ENCODE assay signal across 7 mouse cellular contexts in the genomic region with DNA sequence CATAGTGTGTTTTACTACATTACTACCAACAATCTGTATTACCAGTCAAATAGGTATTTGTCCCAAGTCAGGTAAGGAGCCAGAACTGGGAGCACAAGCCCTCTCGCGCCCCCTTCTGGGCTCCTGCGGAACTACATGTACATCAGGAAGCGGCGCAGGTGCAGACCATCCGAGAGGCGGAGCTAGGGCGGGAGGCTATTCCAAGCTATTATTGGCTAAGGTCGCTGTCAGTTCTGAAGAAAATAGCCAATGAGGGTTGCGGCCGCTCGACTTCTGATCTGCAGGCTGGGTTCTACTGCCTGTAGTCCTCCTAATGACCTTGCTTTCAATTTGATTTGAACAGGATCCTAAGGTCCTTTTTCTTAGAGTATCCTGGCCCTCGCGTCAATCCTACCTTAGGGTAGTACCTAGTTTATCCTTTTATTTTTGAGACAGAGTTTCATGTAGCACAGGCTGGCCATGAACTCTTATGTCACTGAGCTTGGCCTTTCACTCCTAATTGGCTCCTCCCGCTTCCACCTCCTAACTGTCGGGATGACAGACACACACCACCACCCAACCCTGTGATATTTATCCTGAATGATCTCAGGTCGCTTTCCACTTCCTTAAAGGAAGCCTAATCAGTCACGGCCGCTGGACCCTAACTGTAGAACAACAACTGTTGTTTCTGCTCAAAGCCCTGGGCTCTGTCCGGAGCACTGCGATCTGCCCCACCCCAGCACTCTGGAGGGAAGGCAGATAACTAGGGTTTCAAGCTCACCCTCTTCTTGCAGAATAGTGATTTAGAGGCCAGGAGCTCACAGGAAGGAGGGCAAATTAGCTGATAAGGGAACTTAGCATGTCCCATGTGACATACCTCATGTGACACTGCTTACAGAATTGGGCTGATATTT. TPM values are rescaled to one million over a fixed set of nuclear protein-coding genes. Genes with fewer than 3 reads are reported as not detected.
DNase-seq lines count a peak whose midpoint lies in the region; ATAC-seq and TF ChIP-seq lines count a peak whose summit lies in the region.

No protein-coding gene starts in this region.

- no peak overlapping the region for H3K9ac ChIP-seq in embryonic facial prominence, embryonic 13.5 days
- peak overlapping the region; percentile 49 for H3K9ac ChIP-seq in heart, adult 2 months (ENCODE audit: low read depth, low read length)
- no peak overlapping the region for H3K9ac ChIP-seq in limb, embryonic 13.5 days
- H3K9ac ChIP-seq in midbrain, embryonic 16.5 days (ENCODE audit: low read depth, low read length): no peak overlapping the region

- intact Hi-C loops in heart, adult 2 months (cut with DNase I): loop anchor here (2.0 to 5.0 kb wide), 4 partner anchors 68 to 136 kb away; partner anchors contain the start of genes Ap1m2 and Cdkn2d

- peak; percentile 54; the same call in 1 of the 2 replicates for ATAC-seq in embryonic facial prominence, embryonic 13.5 days (ENCODE audit: insufficient number of reproducible peaks, insufficient read depth, low FRiP score, low TSS enrichment, low read depth)
- peak; percentile 80 for ATAC-seq in limb, embryonic 13.5 days (ENCODE audit: low FRiP score, low read depth)
- ATAC-seq in midbrain, embryonic 16.5 days: peak; percentile 92

- 0 out of 2 replicates have a peak, but pooled peaks cover 6% of the 10 kb centered on the region for H3K27me3 ChIP-seq in embryonic facial prominence, embryonic 13.5 days
- H3K27me3 ChIP-seq in heart, adult 2 months (ENCODE audit: control insufficient read depth, insufficient read depth, low read length): no peaks in the 10 kb centered on the region
- no peaks in the 10 kb centered on the region for H3K27me3 ChIP-seq in limb, embryonic 13.5 days
- no peaks in the 10 kb centered on the region for H3K27me3 ChIP-seq in midbrain, embryonic 16.5 days (ENCODE audit: control insufficient read depth, insufficient read depth, low read depth, low read length)

- 0 out of 2 replicates have a peak, but pooled peaks have one; percentile 45 for TF ChIP-seq EP300 in heart, adult 2 months (IDR thresholded peaks at IDR 0.05; ENCODE audit: insufficient read depth, low read depth, low read length)

- H3K36me3 ChIP-seq in embryonic facial prominence, embryonic 13.5 days: no peaks in the 10 kb centered on the region
- no peaks in the 10 kb centered on the region for H3K36me3 ChIP-seq in heart, adult 2 months (ENCODE audit: control insufficient read depth, insufficient read depth, low read length)
- no peaks in the 10 kb centered on the region for H3K36me3 ChIP-seq in limb, embryonic 13.5 days
- no peaks in the 10 kb centered on the region for H3K36me3 ChIP-seq in midbrain, embryonic 16.5 days (ENCODE audit: control insufficient read depth, insufficient read depth, low read length)

- H3K4me3 ChIP-seq in embryonic facial prominence, embryonic 13.5 days: peak overlapping the region; percentile 23
- peak overlapping the region; percentile 43 for H3K4me3 ChIP-seq in heart, adult 2 months
- H3K4me3 ChIP-seq in limb, embryonic 13.5 days: peak overlapping the region; percentile 14
- peak overlapping the region; percentile 26 for H3K4me3 ChIP-seq in midbrain, embryonic 16.5 days (ENCODE audit: low read depth, low read length)

- no peak overlapping the region for H3K27ac ChIP-seq in embryonic facial prominence, embryonic 13.5 days
- H3K27ac ChIP-seq in heart, adult 2 months: peak overlapping the region; percentile 75
- no peak overlapping the region for H3K27ac ChIP-seq in limb, embryonic 13.5 days
- no peak overlapping the region for H3K27ac ChIP-seq in midbrain, embryonic 16.5 days (ENCODE audit: low read length)

- 11% methylated on average over 21 of the region's 21 CpGs for WGBS in embryonic facial prominence, embryonic 13.5 days
- WGBS in heart, adult 2 months: 3% methylated on average over 21 of the region's 21 CpGs
- 16% methylated on average over 21 of the region's 21 CpGs for WGBS in limb, embryonic 13.5 days
- 16% methylated on average over 21 of the region's 21 CpGs for WGBS in midbrain, embryonic 16.5 days

- H3K4me2 ChIP-seq in embryonic facial prominence, embryonic 13.5 days: peak overlapping the region; percentile 53
- peak overlapping the region; percentile 43 for H3K4me2 ChIP-seq in limb, embryonic 13.5 days (replicated peaks)
- H3K4me2 ChIP-seq in midbrain, embryonic 16.5 days (ENCODE audit: low read length): peak overlapping the region; percentile 56

- H3K79me2 ChIP-seq in heart, adult 2 months (replicated peaks; ENCODE audit: control insufficient read depth, insufficient read depth, low read length): no peaks in the 10 kb centered on the region

- H3K9me3 ChIP-seq in embryonic facial prominence, embryonic 13.5 days: no peaks in the 10 kb centered on the region
- H3K9me3 ChIP-seq in limb, embryonic 13.5 days: no peaks in the 10 kb centered on the region
- H3K9me3 ChIP-seq in midbrain, embryonic 16.5 days (replicated peaks; ENCODE audit: control insufficient read depth, low read length, poor library complexity, severe bottlenecking): no peaks in the 10 kb centered on the region

- peak; percentile 99; the same call in 1 of the 2 replicates for TF ChIP-seq CTCF in heart, adult 2 months (IDR thresholded peaks at IDR 0.05)

- TF ChIP-seq POLR2A in heart, adult 2 months (IDR thresholded peaks at IDR 0.05; ENCODE audit: insufficient read depth, low read depth, low read length): peak; percentile 62

- peak; percentile 93 to 94 for DNase-seq in adrenal gland, postnatal 36 days
- peak; percentile 90 to 91 for DNase-seq in heart, adult 2 months
- DNase-seq in kidney, adult 8-10 months: peak; percentile 96 to 98
- peak; percentile 94 for DNase-seq in spleen, postnatal 10 days (ENCODE audit: low spot score in 2 of 2)

- H3K4me1 ChIP-seq in embryonic facial prominence, embryonic 13.5 days: peaks cover 13% of the 10 kb centered on the region
- H3K4me1 ChIP-seq in heart, adult 2 months (ENCODE audit: control insufficient read depth, insufficient read depth, low read length): peaks cover 4% of the 10 kb centered on the region; the same call in 1 of the 2 replicates
- H3K4me1 ChIP-seq in limb, embryonic 13.5 days: peaks cover 13% of the 10 kb centered on the region
- H3K4me1 ChIP-seq in midbrain, embryonic 16.5 days (ENCODE audit: control insufficient read depth, insufficient read depth, low read length): peaks cover 10% of the 10 kb centered on the region

RNA-seq across cellular contexts. Expression of gene Keap1, which starts 18.4 kb away (rescaled TPM):
- total RNA-seq in adrenal gland, postnatal 36 days (2021): 10 to 100 TPM; 45.8 to 46.0 TPM
- polyA plus RNA-seq in embryonic facial prominence, embryonic 13.5 days (2015; fragmentation: Nextera tagmentation; extraction: Ambion mirVana): 65.2 and 70.7 TPM in 2 replicates
- total RNA-seq in heart, adult 2 months (2021): 10 to 100 TPM; 37.6 to 47.2 TPM
- 40.4 and 46.0 TPM in 2 replicates for polyA plus RNA-seq in heart, adult 2 months (2012; rRNA removed)
- 79.7 and 82.5 TPM in 2 replicates for polyA plus RNA-seq in limb, embryonic 13.5 days (2015; fragmentation: Nextera tagmentation; extraction: Ambion mirVana)
- polyA plus RNA-seq in midbrain, embryonic 16.5 days (2015; fragmentation: Nextera tagmentation; extraction: Ambion mirVana): 68.0 and 69.9 TPM in 2 replicates

RNA-seq across cellular contexts. Expression of gene S1pr5, which starts 27.5 kb away (rescaled TPM):
- under 1 TPM in 1 of 2 experiments, not detected in 1; 0.99 TPM for total RNA-seq in adrenal gland, postnatal 36 days (2021)
- polyA plus RNA-seq in embryonic facial prominence, embryonic 13.5 days (2015; fragmentation: Nextera tagmentation; extraction: Ambion mirVana): 0.21 and 0.58 TPM in 2 replicates
- total RNA-seq in heart, adult 2 months (2021): 1 to 10 TPM; 1.2 to 1.3 TPM
- polyA plus RNA-seq in heart, adult 2 months (2012; rRNA removed): 0.73 and 1.5 TPM in 2 replicates
- 0.77 and 0.83 TPM in 2 replicates for polyA plus RNA-seq in limb, embryonic 13.5 days (2015; fragmentation: Nextera tagmentation; extraction: Ambion mirVana)
- polyA plus RNA-seq in midbrain, embryonic 16.5 days (2015; fragmentation: Nextera tagmentation; extraction: Ambion mirVana): 3.7 and 4.3 TPM in 2 replicates

RNA-seq across cellular contexts. Expression of gene Atg4d, which starts 44.4 kb away (rescaled TPM):
- 10 to 100 TPM; 39.1 to 39.5 TPM for total RNA-seq in adrenal gland, postnatal 36 days (2021)
- polyA plus RNA-seq in embryonic facial prominence, embryonic 13.5 days (2015; fragmentation: Nextera tagmentation; extraction: Ambion mirVana): 33.3 and 35.4 TPM in 2 replicates
- total RNA-seq in heart, adult 2 months (2021): 100 to 1,000 TPM in 1 of 2 experiments, 10 to 100 TPM in 1; 88.7 to 100 TPM
- 60.8 and 72.6 TPM in 2 replicates for polyA plus RNA-seq in heart, adult 2 months (2012; rRNA removed)
- polyA plus RNA-seq in limb, embryonic 13.5 days (2015; fragmentation: Nextera tagmentation; extraction: Ambion mirVana): 31.4 and 32.8 TPM in 2 replicates
- polyA plus RNA-seq in midbrain, embryonic 16.5 days (2015; fragmentation: Nextera tagmentation; extraction: Ambion mirVana): 43.0 and 47.9 TPM in 2 replicates

RNA-seq across cellular contexts. Expression of gene Pde4a, which starts 55.2 kb away (rescaled TPM):
- 10 to 100 TPM in 1 of 2 experiments, 1 to 10 TPM in 1; 8.6 to 10.6 TPM for total RNA-seq in adrenal gland, postnatal 36 days (2021)
- 4.9 and 6.1 TPM in 2 replicates for polyA plus RNA-seq in embryonic facial prominence, embryonic 13.5 days (2015; fragmentation: Nextera tagmentation; extraction: Ambion mirVana)
- 10 to 100 TPM; 58.9 to 60.0 TPM for total RNA-seq in heart, adult 2 months (2021)
- polyA plus RNA-seq in heart, adult 2 months (2012; rRNA removed): 57.2 and 68.9 TPM in 2 replicates
- 5.4 and 6.1 TPM in 2 replicates for polyA plus RNA-seq in limb, embryonic 13.5 days (2015; fragmentation: Nextera tagmentation; extraction: Ambion mirVana)
- 44.2 and 49.3 TPM in 2 replicates for polyA plus RNA-seq in midbrain, embryonic 16.5 days (2015; fragmentation: Nextera tagmentation; extraction: Ambion mirVana)
